Mouse (Mus musculus) E14TG2a.4 (cell line): ENCODE data around the gene Gm10097.

Experiments used
- H3K27me3 ChIP-seq: 2 replicates; pipeline ENCODE4 v1.6.1; 2014; ENCODE audit warnings: low read length, control low read depth; ENCODE audit not compliant: insufficient read depth
- H3K36me3 ChIP-seq: 2 replicates; pipeline ENCODE4 v1.6.1; 2014; ENCODE audit warnings: low read length, control low read depth; ENCODE audit not compliant: insufficient read depth
- H3K4me1 ChIP-seq: replicated peaks from 2 replicates; pipeline ENCODE4 v1.6.1; 2014; ENCODE audit warnings: low read depth, low read length, control low read depth
- H3K4me3 ChIP-seq: replicated peaks from 2 replicates; pipeline ENCODE4 v1.5.1; 2014; ENCODE audit warnings: mild to moderate bottlenecking, low read length
- H3K9me3 ChIP-seq: 2 replicates; pipeline ENCODE4 v1.6.1; 2014; ENCODE audit warnings: low read length, control low read depth
- CTCF ChIP-seq: conservative IDR thresholded peaks from 2 replicates; pipeline ENCODE4 v1.5.1; 2014; ENCODE audit warnings: low read length
- NANOG ChIP-seq: IDR thresholded peaks from 2 replicates; pipeline ENCODE4 v1.6.1; 2014; ENCODE audit warnings: borderline replicate concordance, low read length, mixed read lengths
- POU5F1 ChIP-seq: IDR thresholded peaks from 2 replicates; pipeline ENCODE4 v1.6.1; 2014; ENCODE audit warnings: low read length, borderline replicate concordance

The Gm10097 gene

GRCm38 (mm10) chr10:5044481-5044880, 24.5 kb upstream of the Gm10097 start:
- Histone ChIP-seq H3K4me3 (no peak overlapping the region), H3K4me1 (no peaks in the 10 kb centered on the region), H3K36me3 (no peaks in the 10 kb centered on the region), H3K9me3 (no peaks in the 10 kb centered on the region), H3K27me3 (no peaks in the 10 kb centered on the region)
- TF ChIP-seq CTCF (no peak), NANOG (no peak), POU5F1 (no peak)

GRCm38 (mm10) chr10:5045213-5045612, 23.8 kb upstream of the Gm10097 start:
- H3K27me3 ChIP-seq: no peaks in the 10 kb centered on the region
- H3K36me3 ChIP-seq: no peaks in the 10 kb centered on the region
- H3K9me3 ChIP-seq: no peaks in the 10 kb centered on the region
- TF ChIP-seq POU5F1: no peak
- TF ChIP-seq CTCF: no peak
- TF ChIP-seq NANOG: no peak
- no peak overlapping the region for H3K4me3 ChIP-seq
- H3K4me1 ChIP-seq: no peaks in the 10 kb centered on the region

GRCm38 (mm10) chr10:5045671-5046070, 23.3 kb upstream of the Gm10097 start:
- no peaks in the 10 kb centered on the region for H3K27me3 ChIP-seq
- TF ChIP-seq CTCF (no peak), POU5F1 (no peak), NANOG (no peak)
- H3K4me3 ChIP-seq: no peak overlapping the region
- H3K9me3 ChIP-seq: no peaks in the 10 kb centered on the region
- no peaks in the 10 kb centered on the region for H3K4me1 ChIP-seq
- H3K36me3 ChIP-seq: no peaks in the 10 kb centered on the region

GRCm38 (mm10) chr10:5056243-5056735, 12.7 kb upstream of the Gm10097 start:
- Histone ChIP-seq H3K27me3 (no peaks in the 10 kb centered on the region), H3K4me3 (no peak overlapping the region), H3K4me1 (0 out of 2 replicates have a peak, but pooled peaks cover 8% of the 10 kb centered on the region), H3K36me3 (no peaks in the 10 kb centered on the region), H3K9me3 (no peaks in the 10 kb centered on the region)
- TF ChIP-seq NANOG (no peak), CTCF (no peak), POU5F1 (no peak)

GRCm38 (mm10) chr10:5056940-5057339, 12.1 kb upstream of the Gm10097 start:
- no peak for TF ChIP-seq CTCF
- no peak for TF ChIP-seq POU5F1
- TF ChIP-seq NANOG: no peak
- H3K36me3 ChIP-seq: no peaks in the 10 kb centered on the region
- 0 out of 2 replicates have a peak, but pooled peaks cover 8% of the 10 kb centered on the region for H3K4me1 ChIP-seq
- H3K4me3 ChIP-seq: no peak overlapping the region
- no peaks in the 10 kb centered on the region for H3K27me3 ChIP-seq
- no peaks in the 10 kb centered on the region for H3K9me3 ChIP-seq

- Histone ChIP-seq H3K27me3 (no peaks in the 10 kb centered on the region), H3K9me3 (no peaks in the 10 kb centered on the region), H3K4me1 (0 out of 2 replicates have a peak, but pooled peaks cover 6% of the 10 kb centered on the region), H3K4me3 (no peak overlapping the region), H3K36me3 (no peaks in the 10 kb centered on the region)
- no peak for TF ChIP-seq CTCF
- TF ChIP-seq NANOG: no peak
- no peak for TF ChIP-seq POU5F1
Measured at GRCm38 (mm10) chr10:5057661-5058060, 11.3 kb upstream of the Gm10097 start.

- no peaks in the 10 kb centered on the region for H3K36me3 ChIP-seq
- no peaks in the 10 kb centered on the region for H3K9me3 ChIP-seq
- no peak overlapping the region for H3K4me3 ChIP-seq
- TF ChIP-seq NANOG: no peak
- TF ChIP-seq CTCF: no peak
- TF ChIP-seq POU5F1: no peak
- no peaks in the 10 kb centered on the region for H3K4me1 ChIP-seq
- no peaks in the 10 kb centered on the region for H3K27me3 ChIP-seq
Measured at GRCm38 (mm10) chr10:5058876-5059275, 10.1 kb upstream of the Gm10097 start.

- Histone ChIP-seq H3K4me1 (no peaks in the 10 kb centered on the region), H3K4me3 (no peak overlapping the region), H3K27me3 (no peaks in the 10 kb centered on the region), H3K36me3 (no peaks in the 10 kb centered on the region), H3K9me3 (no peaks in the 10 kb centered on the region)
- TF ChIP-seq NANOG (no peak), CTCF (no peak), POU5F1 (no peak)
Measured at GRCm38 (mm10) chr10:5059983-5060382, 9.0 kb upstream of the Gm10097 start.

GRCm38 (mm10) chr10:5067113-5067512, 1.9 kb upstream of the Gm10097 start:
- no peak overlapping the region for H3K4me3 ChIP-seq

More at GRCm38 (mm10) chr10:5067113-5067512, 1.9 kb upstream of the Gm10097 start:
- Histone ChIP-seq H3K36me3 (no peaks in the 10 kb centered on the region), H3K9me3 (no peaks in the 10 kb centered on the region), H3K4me1 (no peaks in the 10 kb centered on the region), H3K27me3 (no peaks in the 10 kb centered on the region)
- TF ChIP-seq NANOG: no peak
- no peak for TF ChIP-seq POU5F1
- no peak for TF ChIP-seq CTCF
